Mouse (Mus musculus) small intestine, adult 2 months (tissue): ENCODE measurements around the gene Adam33. TPM values are rescaled to one million over a fixed set of nuclear protein-coding genes. Genes with fewer than 3 reads are reported as not detected.
A peak's percentile ranks its signal among the peaks of the same experiment; 100 is the strongest.

Experiments used
- H3K27ac ChIP-seq: fragments of 200-500 bp; 2 replicates; pipeline ENCODE4 v1.5.1; 2012; ENCODE audit warnings: low read depth, low read length, control low read depth, inconsistent platforms; ENCODE audit not compliant: insufficient read depth
- H3K27me3 ChIP-seq: fragments of 200-500 bp; 2 replicates; pipeline ENCODE4 v1.6.1; 2012; ENCODE audit warnings: mild to moderate bottlenecking, moderate library complexity, low read length, inconsistent platforms; ENCODE audit not compliant: control insufficient read depth, insufficient read depth
- H3K36me3 ChIP-seq: fragments of 200-500 bp; 2 replicates; pipeline ENCODE4 v1.6.1; 2012; ENCODE audit warnings: mild to moderate bottlenecking, low read length, control low read depth, inconsistent platforms; ENCODE audit not compliant: control insufficient read depth, insufficient read depth
- H3K4me1 ChIP-seq: fragments of 200-500 bp; 2 replicates; pipeline ENCODE4 v1.6.1; 2012; ENCODE audit warnings: low read length, inconsistent platforms, mixed read lengths; ENCODE audit not compliant: control insufficient read depth, insufficient read depth, insufficient read length
- H3K4me3 ChIP-seq: fragments of 200-500 bp; 2 replicates; pipeline ENCODE4 v1.5.1; 2012; ENCODE audit warnings: low read depth, mild to moderate bottlenecking, control low read depth, inconsistent platforms, low read length, moderate library complexity
- CTCF ChIP-seq: fragments of 200-500 bp; IDR thresholded peaks from 2 replicates; pipeline ENCODE4 v1.5.1; 2012; ENCODE audit warnings: low read depth, mild to moderate bottlenecking, control low read depth, inconsistent platforms, low read length, moderate library complexity, mixed read lengths; ENCODE audit not compliant: insufficient replicate concordance, insufficient read length; ENCODE audit errors: extremely low read depth
- POLR2A ChIP-seq: fragments of 200-500 bp; IDR thresholded peaks from 2 replicates; pipeline ENCODE4 v1.6.1; 2012; ENCODE audit warnings: low read depth, mild to moderate bottlenecking, control low read depth, inconsistent platforms, low read length, moderate library complexity
- WGBS: fragments of 180-500 bp; shearing (Covaris S2); methylation state at CpG from one replicate; pipeline ENCODE4 v1.1.7; 2018; 5-methylcytosine and 5-hydroxymethylcytosine counted together
- polyA plus RNA-seq: library from polyadenylated mRNA; depleted of rRNA; stranded (reverse); fragments of >200 nt; gene quantifications from 2 replicates; pipeline ENCODE4 v1.2.3, GENCODE M21; 2012

The Adam33 gene
- polyA plus RNA-seq, 1 experiment: 13.1 TPM

GRCm38 (mm10) chr2:131094823-131095222 lies 31.2 kb upstream of the Adam33 start:
- WGBS: 4% methylated on average over 1 of the region's 1 CpGs
- H3K4me3 ChIP-seq: no peak overlapping the region

GRCm38 (mm10) chr2:131093577-131093976 lies 30.0 kb upstream of the Adam33 start:
- Histone ChIP-seq H3K27ac (no peak overlapping the region), H3K27me3 (no peaks in the 10 kb centered on the region), H3K36me3 (no peaks in the 10 kb centered on the region), H3K4me1 (0 out of 2 replicates have a peak, but pooled peaks cover 4% of the 10 kb centered on the region), H3K4me3 (no peak overlapping the region)
- TF ChIP-seq POLR2A (no peak), CTCF (no peak)
- WGBS: 83% methylated on average over 5 of the region's 5 CpGs

More at GRCm38 (mm10) chr2:131094823-131095222, 31.2 kb upstream of the Adam33 start:
- no peaks in the 10 kb centered on the region for H3K36me3 ChIP-seq
- TF ChIP-seq CTCF: peak; percentile 99
- TF ChIP-seq POLR2A: no peak
- H3K4me1 ChIP-seq: 0 out of 2 replicates have a peak, but pooled peaks cover 2% of the 10 kb centered on the region
- H3K27me3 ChIP-seq: no peaks in the 10 kb centered on the region
- H3K27ac ChIP-seq: no peak overlapping the region

- no peak for TF ChIP-seq POLR2A
- no peak for TF ChIP-seq CTCF
- Histone ChIP-seq H3K36me3 (no peaks in the 10 kb centered on the region), H3K27me3 (no peaks in the 10 kb centered on the region), H3K4me3 (no peak overlapping the region), H3K27ac (no peak overlapping the region), H3K4me1 (0 out of 2 replicates have a peak, but pooled peaks cover 2% of the 10 kb centered on the region)
- 69% methylated on average over 3 of the region's 3 CpGs for WGBS
Measured at GRCm38 (mm10) chr2:131090852-131091251, 27.2 kb upstream of the Adam33 start.

- TF ChIP-seq CTCF (no peak), POLR2A (no peak)
Measured at GRCm38 (mm10) chr2:131089634-131090033, 26.0 kb upstream of the Adam33 start.

GRCm38 (mm10) chr2:131088581-131088980 lies 25.0 kb upstream of the Adam33 start:
- WGBS: 75% methylated on average over 4 of the region's 4 CpGs
- TF ChIP-seq CTCF (no peak), POLR2A (no peak)
- H3K4me3 ChIP-seq: no peak overlapping the region

More at GRCm38 (mm10) chr2:131089634-131090033, 26.0 kb upstream of the Adam33 start:
- no peak overlapping the region for H3K4me3 ChIP-seq
- H3K27me3 ChIP-seq: no peaks in the 10 kb centered on the region
- no peaks in the 10 kb centered on the region for H3K36me3 ChIP-seq
- H3K4me1 ChIP-seq: 0 out of 2 replicates have a peak, but pooled peaks cover 2% of the 10 kb centered on the region
- 0 out of 2 replicates have a peak overlapping the region, but pooled peaks have one; percentile 28 for H3K27ac ChIP-seq
- WGBS: 83% methylated on average over 1 of the region's 1 CpGs

GRCm38 (mm10) chr2:131086667-131087390 lies 23.2 kb upstream of the Adam33 start, which contains the start of gene Siglec1:
TSS of gene Siglec1 (minus strand) at chr2:131086765.
- no peaks in the 10 kb centered on the region for H3K36me3 ChIP-seq
- 0 out of 2 replicates have a peak, but pooled peaks cover 2% of the 10 kb centered on the region for H3K4me1 ChIP-seq
- H3K27ac ChIP-seq: no peak within 1 kb of the TSS
- TF ChIP-seq POLR2A: no peak
- no peak for TF ChIP-seq CTCF
- WGBS: 81% methylated on average over 11 of the region's 11 CpGs
- no peak within 1 kb of the TSS for H3K4me3 ChIP-seq
- no peaks in the 10 kb centered on the region for H3K27me3 ChIP-seq

More at GRCm38 (mm10) chr2:131088581-131088980, 25.0 kb upstream of the Adam33 start:
- 0 out of 2 replicates have a peak, but pooled peaks cover 2% of the 10 kb centered on the region for H3K4me1 ChIP-seq
- H3K36me3 ChIP-seq: no peaks in the 10 kb centered on the region
- H3K27me3 ChIP-seq: no peaks in the 10 kb centered on the region
- no peak overlapping the region for H3K27ac ChIP-seq

GRCm38 (mm10) chr2:131084206-131084605 lies 20.6 kb upstream of the Adam33 start:
- H3K4me3 ChIP-seq: no peak overlapping the region
- no peaks in the 10 kb centered on the region for H3K27me3 ChIP-seq
- no peak overlapping the region for H3K27ac ChIP-seq
- H3K36me3 ChIP-seq: no peaks in the 10 kb centered on the region
- no peaks in the 10 kb centered on the region for H3K4me1 ChIP-seq
- TF ChIP-seq POLR2A: no peak
- TF ChIP-seq CTCF: no peak
- 79% methylated on average over 4 of the region's 4 CpGs for WGBS
